Mouse (Mus musculus) Muller cell, postnatal 12 days (primary cell): ENCODE data around the gene Homer3.

Source experiments
- DNase-seq: peaks from one replicate; pipeline ENCODE4 v3.0.0-alpha.2; 2015; ENCODE audit errors: inconsistent ontology term

The Homer3 gene

DNA sequence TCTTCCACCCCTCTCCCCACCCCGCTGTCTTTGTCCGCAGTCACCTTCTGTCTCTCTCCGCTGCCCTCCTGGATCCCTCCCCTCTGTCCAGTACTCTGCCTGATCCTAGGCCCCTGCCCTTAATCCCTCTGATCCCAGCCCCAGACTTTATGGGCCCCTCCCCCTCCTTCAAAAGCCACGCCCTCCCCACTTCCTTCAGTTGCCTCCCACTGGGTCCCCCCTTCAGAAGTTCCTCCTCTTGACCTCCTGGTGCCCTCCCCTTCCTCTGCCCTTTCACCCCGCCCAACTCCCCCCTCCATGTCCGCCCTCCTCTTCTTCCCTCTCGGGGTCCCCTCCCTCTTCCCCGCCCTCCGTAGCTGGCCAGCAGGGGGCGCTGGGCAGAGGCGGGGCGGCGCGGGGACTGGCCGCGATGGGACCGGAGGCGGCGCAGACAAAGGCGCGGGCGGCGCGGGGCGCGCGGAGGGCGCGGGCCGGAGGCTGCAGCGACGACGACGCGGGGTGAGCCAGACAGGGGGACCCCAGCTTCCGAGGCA lies at the start of gene Homer3:
Gene Homer3 (plus strand): TSS at position 225 of the 533 bp plus-strand sequence.
- DNase-seq, result peak; percentile 96

DNA sequence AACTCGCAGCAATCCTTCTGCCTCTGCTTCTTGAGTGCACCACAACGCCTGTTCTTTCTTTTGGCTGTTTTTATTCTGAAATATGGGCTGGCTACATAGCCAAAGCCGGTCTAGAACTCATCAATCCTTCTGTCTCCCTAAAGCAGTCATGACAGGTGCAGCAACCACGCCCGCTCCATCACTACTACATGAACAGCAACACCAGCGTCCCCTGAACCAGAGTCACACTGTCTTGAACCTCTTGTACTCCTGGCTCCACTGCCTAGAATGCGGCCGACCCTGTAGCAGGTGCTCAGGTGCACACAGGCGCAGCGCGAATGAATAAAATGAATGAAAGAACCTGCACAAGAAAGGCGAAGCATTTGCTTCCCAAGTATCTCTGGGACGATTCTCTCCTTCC lies 49.0 kb upstream of the Homer3 start:
- no peak for DNase-seq

DNA sequence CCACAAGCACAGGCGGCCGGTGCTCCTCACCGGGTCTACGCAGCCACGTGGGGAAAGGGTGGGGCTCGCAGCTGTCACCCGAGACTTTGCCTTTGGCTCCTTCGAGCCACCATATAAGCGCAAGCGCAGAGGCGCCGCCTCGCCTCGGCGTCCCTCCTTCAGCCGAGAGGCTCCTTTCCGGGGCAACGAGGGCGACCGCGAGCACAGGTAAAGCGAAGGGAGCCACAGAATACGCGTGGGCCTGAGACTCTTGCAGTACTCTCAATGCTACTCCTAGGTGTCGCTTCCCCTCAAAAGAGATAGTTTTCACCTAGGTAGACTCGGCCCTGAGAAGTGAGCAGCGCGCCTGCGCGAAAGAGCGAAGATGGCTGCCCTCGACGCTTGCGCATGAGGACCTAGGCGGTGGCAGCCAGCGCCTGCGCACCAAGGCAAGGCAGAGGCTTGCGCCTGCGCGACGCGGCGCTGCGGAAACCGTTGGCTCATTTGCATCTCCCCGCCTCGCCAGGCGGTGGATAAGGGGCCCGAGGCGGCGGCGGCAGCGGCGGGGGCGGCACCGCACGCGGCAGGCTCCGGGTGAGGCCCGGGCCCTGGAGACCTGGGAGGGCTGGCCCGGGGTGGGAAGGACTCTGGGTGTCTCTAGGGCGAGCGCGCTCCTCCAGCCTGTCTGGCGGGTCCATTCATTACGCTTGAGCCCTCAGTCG lies 48.4 kb upstream of the Homer3 start, which contains the start of the genes Sugp2 and Armc6:
Gene Sugp2 (plus strand): TSS at position 147 of the 701 bp plus-strand sequence.
Gene Armc6 (minus strand): TSS at position 387 of the 701 bp plus-strand sequence.
- DNase-seq, result peak; percentile 97

DNA sequence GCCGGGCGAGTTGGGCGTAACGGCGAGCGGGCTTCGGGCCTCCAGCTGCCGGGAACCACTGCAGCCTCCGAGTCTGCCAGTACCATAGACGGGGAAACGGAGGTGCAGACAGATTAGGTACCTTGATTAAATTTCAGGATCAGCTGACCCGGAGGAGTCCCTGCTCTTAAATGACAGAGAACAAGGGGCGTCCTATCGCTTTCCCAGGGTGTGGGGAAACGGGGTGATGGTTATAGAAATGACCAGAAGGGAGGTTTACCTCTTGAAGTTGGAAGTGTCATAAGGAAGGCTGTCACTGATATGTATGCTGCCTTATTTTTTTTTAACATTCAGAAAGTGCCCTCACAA lies 47.9 kb upstream of the Homer3 start:
- DNase-seq, result no peak

DNA sequence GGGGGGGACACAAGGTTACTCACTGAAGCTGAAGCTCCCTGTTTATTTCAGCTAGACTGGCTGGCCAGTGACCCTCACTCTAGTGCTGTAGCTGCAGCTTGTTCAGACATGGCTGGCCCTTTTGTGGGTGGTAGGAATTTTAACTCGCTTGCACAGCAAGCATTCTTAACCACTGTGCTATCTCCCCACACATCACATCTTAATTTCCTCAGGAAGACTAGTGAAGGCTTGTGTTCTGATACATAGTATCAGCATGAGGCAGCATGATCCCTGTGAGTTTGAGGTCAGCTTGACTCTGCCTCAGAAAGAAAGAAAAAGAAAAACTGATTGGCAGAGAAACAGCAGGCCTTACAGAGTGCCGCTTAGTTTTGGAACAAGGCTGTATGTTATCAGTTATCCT lies 44.8 kb upstream of the Homer3 start:
- DNase-seq, result peak; percentile 44

DNA sequence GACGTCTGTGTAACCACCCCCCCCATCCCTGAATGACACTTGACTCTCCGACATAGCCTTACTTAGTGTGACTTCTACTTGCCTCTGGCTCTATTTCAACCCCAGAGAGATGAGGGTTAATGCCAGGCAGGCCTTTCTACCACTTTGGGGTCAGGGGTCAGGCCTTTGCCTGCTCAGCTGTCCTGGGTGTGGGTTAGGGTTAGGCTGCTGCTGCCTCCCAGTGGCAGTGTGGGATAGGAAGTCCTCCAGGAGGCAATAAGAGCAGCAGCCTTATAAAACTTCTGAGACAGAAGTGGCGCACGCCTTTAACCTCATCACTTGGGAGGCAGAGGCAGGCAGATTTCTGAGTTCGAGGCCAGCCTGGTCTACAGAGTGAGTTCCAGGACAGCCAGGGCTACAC lies 42.0 kb upstream of the Homer3 start:
- DNase-seq, result no peak

DNA sequence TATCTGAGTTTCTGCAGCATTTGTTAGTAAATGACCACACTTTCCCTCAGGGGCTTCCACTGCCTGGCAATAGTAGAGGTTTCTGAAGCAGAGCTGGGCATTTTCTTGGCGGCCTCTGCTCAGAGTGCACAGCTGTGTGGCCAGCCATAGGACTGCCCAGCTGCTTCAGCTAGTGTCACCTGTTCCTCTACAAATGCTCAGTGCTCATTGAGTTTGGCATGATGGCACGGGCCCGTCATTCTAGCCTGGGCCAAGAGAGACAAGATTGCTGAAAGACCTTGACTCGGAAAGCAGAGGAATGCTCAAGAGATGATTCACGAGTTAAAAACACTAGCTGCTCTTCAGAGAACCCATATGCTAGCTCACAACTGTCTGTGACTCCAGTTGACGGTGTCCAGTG lies 36.0 kb upstream of the Homer3 start:
- no peak for DNase-seq

DNA sequence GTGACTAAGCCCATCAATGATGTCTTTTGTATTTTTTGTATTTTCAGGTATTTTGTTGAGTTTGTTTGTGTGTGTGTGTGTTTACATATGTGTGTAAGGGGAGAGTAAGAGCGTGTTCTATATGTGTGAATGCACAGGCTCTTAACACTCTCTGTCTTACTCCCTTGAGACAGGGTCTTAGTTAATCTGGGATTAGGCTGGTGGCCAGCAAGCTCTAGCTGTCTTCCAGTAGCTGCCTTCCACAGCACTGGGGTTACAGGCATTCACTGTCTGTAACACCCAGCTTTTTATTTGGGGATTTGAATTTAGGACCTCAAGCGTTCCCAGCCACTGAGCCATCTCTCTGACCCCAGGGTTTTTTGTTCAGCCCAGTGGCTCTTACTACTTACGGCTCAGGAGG lies 34.8 kb upstream of the Homer3 start:
- no peak for DNase-seq

DNA sequence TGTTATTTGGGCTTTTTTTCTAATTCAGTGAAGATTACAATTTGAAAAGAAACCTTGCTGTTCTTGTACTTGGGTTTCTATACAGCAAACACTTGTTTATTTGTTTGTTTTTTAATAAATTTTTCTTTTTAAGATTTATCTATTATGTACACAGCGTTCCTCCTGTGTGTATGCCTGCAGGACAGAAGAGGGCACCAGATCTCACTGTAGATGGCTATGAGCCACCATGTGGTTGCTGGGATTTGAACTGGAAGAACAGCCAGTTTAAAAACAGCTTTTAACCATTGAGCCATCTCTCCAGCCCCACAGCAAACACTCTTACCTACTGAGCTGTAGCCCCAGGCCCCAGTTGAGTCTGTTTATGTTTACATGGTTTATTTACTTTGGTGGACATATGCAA lies 28.0 kb upstream of the Homer3 start:
- no peak for DNase-seq

DNA sequence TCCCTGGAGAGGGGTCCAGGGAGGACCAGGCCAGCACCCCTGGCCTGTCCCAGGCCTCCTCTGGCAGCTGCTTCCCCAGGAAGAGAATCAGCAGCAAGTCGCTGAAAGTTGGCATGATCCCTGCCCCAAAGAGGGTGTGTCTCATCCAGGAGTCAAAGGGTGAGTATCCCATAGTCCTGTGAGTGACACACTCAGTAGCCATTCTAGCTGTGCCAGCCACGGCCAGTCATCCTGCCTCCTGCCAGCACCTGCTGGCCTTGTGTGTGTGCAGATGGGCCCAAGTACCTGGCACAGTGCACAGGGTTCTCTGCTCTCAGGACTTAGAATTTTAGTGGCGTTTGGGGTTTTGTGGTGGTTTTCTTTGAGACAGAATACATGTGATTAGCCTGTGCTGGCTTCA lies 25.2 kb upstream of the Homer3 start:
- no peak for DNase-seq

DNA sequence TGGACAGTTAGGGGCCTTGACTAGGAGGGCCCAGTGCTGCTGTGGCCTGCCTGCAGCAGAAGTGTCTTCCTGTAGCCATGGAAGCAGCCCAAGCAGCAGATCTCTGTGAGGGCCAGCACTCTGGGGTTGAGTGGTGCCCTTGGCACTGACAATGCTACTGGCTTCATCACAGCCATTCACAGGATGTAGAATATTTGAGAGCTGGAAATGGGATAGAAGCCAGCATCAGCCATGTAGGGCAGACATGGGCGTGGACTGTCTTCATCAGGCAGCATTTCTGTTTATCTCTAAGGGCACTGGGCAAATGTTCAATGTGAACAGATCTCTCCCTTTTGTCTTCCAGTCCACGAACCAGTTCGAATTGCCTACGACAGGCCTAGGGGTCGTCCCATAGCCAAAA lies 24.0 kb upstream of the Homer3 start:
- DNase-seq, result peak; percentile 66

DNA sequence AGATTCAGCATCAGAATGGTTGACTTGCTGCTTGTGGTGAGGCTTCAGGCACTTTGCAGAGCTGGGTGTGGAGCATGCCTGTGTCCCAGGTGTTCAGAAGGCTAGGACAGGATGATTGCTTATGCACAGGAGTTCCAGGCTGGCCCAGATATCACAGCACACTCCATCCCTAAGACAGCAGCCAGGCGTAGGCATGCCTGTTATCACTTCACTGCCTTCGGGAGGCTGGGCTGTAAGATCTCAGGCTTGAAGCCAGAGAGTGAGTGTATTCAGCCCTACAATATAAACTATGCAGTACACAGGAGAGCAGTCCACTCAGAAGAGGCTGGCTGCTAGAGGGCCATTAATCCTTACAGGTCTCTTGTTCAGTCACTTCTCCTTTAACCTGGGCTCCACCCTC lies 23.6 kb upstream of the Homer3 start:
- no peak for DNase-seq

DNA sequence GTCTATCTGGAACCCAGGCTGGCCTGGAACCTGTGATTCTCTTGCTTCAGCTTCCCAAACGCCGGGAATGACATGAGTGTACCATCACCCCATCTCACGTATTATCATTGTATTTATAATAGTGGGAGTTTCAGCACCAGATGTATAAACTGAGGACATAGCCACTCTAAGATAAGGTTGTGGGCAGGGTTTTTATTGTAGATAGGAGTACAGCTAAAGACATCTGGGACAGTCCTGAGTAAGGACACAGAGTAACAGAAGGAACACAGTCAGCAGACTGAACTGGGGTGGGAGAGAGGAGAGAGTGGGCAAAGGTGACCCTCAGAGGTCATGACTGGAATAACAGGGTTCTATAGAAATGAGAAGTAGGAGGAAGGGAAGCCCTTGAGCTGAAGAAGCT lies 15.0 kb upstream of the Homer3 start:
- DNase-seq, result no peak

DNA sequence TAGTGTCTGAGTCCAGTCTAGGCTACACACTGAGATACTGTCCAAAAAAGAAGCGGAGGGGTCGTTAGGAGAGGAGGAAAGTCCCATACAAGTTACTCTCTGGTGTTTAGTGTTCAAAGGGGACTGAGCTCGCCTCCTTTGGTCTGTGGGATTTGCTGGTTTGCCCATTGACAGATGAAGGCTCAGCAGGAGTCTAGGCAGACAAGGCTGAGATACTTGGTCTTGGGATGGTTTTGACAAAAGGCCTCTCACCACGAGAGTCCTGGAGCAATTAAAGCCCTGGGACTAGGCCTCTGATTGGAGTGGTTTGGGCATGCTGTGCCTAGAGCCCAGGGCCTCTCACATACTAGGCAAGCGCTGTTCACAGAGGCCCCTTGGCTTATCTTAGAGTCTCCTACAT lies 14.3 kb upstream of the Homer3 start:
- DNase-seq, result no peak

DNA sequence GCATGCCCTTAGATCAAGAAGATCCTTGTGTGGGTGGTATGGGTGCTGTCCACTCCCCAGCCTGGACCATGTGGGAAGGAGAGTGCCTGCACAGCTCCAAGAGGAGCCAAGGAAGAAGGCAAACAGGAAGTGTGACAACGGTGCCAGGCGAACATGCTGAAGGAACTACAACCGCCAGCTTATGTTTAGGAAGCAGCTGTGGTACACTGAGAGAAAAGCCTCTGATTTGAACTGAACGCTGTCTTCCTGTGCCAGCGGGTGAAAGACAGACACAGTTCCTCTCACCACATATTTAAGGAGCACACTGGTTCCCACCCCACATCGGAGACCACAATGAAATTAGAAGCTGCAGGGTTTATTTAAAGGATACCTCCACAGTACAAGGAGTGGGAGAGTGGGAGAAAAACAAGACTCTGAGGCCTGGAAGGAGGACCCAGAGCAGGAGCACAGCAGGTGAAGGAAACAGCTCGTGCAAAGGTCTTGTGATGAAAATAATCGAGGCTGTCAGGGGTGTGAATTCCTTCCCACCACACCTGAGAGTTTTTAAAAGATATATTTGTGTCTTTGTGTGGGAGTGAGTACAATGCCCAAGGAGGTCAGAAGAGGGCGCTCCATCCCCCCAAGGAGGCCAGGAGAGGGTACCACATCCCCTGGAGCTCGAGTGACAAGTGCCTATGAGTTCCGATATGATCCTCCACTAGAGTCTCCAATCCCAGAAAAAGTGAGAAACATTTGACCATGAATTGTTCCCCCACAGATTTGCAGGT lies 13.6 kb upstream of the Homer3 start:
- DNase-seq, result no peak

DNA sequence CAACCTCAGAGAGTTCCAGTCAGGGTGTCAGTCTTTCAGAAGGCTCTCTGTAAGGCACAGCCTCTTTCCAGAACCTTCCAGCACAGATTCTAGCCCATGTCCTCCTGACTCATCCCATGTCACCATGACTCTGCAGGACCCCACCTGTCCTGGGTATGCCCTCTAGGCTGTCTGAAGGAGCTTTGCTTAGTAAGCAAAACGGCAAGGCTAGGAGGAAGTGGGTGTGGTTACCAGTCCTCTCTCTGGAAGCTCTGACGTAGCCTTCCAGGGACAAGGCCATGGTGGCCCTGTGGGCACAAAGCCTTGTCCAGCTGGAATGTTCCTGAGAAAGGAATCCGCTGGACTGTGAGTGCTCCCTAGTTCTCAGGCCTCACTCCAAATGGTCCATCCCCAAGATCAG lies 9.7 kb upstream of the Homer3 start:
- peak; percentile 26 for DNase-seq

DNA sequence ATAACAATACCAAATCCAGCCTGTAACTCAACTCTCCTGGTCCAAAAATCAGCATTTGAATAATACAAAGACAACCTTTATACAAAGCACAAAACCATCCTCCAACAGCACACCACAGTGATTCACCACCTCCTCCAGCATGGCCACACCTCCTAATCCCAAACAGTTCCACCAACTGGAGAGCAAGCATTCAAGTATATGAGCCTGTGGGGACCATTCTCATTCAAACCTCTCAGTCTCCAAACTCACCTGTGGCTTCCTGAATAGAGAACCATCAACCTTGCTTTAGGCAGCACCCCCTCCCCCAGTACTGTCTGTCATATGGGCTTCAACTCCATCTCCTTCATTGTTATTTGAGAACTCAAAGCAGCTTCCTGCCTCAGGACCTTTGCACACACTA lies 8.3 kb upstream of the Homer3 start:
- DNase-seq, result no peak

DNA sequence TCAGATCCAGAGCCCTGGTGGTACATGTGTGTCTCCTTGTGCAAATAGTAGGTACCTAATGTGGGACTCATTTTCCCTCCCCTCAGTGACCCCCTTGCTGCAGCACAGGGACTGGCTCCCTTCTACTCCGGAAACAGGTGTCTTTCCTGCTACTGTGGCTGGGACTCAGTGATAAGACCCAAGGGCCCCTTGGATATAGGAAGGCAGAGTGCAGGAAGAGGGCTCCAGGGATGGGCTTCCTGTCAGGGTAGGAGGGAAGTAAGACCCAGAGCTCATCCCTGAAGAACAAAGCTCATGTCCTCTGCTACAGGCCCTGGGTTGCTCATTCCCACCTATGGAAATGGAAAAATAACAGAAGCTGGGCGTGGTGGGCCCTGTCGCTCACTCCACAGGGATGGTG lies 6.2 kb upstream of the Homer3 start:
- no peak for DNase-seq

DNA sequence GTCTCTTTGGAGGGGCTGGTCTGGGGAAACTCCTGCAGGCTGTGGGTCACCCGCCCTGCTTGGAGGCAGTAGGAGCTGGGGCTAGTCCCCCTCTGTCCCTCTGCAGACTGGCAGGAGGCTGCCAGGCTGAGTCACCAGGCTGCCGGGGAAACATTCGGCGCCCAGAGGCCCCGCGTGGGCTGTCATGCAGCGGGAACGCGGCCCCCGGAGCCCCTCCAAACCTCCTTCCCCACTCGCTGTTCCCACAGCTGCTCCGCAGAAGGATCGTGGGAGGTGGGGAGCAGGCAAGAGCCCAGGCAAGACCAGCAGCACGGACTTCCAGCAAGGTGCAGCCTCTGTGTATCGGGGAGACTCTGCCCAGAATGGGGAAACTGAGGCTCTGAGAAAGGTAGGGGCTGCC lies 4.5 kb upstream of the Homer3 start:
- no peak for DNase-seq

DNA sequence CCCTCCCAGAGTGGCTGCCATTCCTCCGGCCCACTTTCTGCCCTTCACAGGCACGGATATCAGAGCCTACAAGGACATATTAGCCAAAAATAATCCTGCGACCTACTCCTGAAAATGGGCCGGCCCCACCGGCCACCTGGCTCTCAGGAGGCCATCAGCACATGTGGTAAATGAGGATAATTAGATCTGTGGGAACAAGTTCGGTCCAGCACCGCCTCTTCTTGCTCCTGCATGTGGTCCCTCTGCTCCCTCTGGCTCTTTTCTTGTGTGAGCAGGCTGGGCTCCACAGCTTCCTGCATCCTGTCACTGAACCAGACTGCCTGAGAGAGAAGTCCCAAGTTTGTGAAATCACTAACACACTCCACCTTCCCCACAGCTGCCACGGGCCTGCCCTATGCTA lies 3.4 kb upstream of the Homer3 start:
- no peak for DNase-seq

DNA sequence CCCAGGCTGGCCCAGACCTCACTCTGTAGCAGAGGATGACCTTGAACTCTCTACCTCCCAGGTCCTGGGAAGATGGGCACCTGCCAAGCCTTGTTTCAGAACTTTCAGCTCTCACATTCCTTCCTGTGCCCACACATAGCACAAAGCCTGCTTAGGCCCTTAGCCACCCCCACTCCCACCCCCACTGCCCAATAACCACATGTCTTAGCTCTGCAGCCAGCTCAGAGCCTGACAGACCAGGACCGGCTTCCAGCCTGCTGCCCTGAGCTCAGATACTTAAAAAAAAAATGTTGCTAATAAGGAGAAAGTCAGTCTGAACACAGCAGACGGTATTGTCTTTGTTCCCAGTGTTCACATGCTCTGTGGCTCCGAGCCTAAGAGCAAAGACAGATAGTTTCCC lies 1.6 kb upstream of the Homer3 start:
- DNase-seq, result peak; percentile 85

DNA sequence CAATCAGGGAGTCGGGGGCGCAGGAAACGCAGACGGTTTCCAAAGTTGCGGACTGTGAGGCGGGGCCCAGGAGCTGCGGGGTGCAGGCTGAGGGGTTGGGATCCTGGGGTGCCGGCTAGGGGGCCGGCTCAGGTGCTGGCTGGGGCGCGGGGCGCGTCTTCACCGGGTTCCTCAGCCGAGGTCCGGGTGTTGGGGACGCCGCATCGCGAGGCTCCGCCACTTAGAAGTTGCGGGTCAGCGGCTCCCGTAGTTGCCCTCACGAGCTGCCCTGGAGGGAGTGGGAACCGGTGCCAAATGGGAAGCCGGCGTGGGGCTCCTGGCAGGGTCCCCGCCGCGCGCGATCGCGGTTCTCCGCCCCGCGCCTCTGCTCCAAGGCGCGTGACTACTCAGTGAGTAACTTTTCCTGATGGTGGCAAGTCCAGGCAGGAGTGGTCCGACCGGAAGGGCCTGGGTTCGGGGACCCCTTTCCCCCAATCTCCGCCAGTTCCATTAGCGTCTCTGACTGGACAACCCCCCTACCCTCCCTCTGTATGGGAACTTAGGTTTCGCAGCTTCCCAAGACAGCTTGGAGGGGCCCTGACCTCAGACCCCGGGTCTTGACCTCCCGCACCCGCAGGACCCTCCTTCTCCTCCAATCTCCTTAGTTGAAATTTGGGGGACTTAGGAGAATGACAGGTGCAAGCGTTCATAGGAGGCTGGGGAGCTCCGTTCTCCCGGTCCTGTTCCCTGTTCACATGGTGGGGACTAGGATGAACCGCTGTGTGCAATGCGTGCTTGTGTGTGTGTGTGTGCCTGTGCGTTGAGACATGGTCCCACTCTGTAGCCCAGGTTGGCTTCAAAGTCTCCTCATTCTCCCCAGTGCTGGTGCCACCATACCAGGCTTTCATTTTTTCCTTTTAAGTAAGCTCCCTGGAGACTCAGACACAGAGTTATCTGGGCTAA lies 780 bp downstream of the Homer3 start:
- DNase-seq, result peak; percentile 57
